Mouse (Mus musculus): ENCODE measurements around the gene OR5BS1P. TPM values are rescaled to one million over a fixed set of nuclear protein-coding genes. Genes with fewer than 3 reads are reported as not detected.
"Not testable (repeated sequence)": the region's sequence is repeated elsewhere in the genome, so short reads cannot be mapped to it uniquely, and the experiment has no call there.

OR5BS1P gene
- not detected in 2 replicates for polyA plus RNA-seq (2015; fragmentation: Nextera tagmentation; extraction: Ambion mirVana)

DNA sequence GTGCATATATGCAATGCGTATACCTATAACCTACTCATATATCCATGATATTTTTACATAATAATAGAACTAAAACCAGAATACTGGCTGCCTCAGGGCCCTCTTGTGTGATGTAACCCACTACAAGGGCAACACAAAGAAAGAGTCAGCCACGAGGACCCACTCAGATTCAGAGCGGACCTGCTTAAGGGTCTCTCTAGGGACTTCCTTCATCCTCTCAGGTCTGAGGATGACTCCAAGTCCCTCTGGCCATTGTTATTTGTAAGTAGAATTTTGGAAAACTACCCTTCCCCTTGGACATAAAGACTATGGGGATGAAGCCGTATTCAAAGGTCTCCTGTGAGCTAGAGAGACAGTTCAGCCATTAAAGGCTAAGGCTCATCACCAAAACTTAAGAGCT is at the start of gene OR5BS1P:
OR5BS1P (plus strand) TSS at position 301 of the 400 bp plus-strand sequence.
- Histone ChIP-seq H3K9ac (ENCODE audit: low read depth, low read length) (no peak within 1 kb of the TSS), H3K36me3 (ENCODE audit: control insufficient read depth, insufficient read depth) (no peaks in the 10 kb centered on the region), H3K27ac (ENCODE audit: low read depth, low read length) (no peak within 1 kb of the TSS), H3K4me1 (replicated peaks; ENCODE audit: control insufficient read depth, insufficient read depth, low read length) (no peaks in the 10 kb centered on the region), H3K27me3 (replicated peaks; ENCODE audit: control insufficient read depth, insufficient read depth, low read length) (0 out of 2 replicates have a peak, but pooled peaks cover 10% of the 10 kb centered on the region), H3K4me3 (ENCODE audit: low read depth, low read length) (no peak within 1 kb of the TSS), H3K4me2 (replicated peaks; ENCODE audit: low read depth) (no peak within 1 kb of the TSS), H3K9me3 (ENCODE audit: control insufficient read depth) (no peaks in the 10 kb centered on the region)
- no peak for ATAC-seq
- 86% methylated on average over 4 of the region's 4 CpGs for WGBS
- no peak for TF ChIP-seq CTCF (IDR thresholded peaks at IDR 0.05; ENCODE audit: low read depth)

DNA sequence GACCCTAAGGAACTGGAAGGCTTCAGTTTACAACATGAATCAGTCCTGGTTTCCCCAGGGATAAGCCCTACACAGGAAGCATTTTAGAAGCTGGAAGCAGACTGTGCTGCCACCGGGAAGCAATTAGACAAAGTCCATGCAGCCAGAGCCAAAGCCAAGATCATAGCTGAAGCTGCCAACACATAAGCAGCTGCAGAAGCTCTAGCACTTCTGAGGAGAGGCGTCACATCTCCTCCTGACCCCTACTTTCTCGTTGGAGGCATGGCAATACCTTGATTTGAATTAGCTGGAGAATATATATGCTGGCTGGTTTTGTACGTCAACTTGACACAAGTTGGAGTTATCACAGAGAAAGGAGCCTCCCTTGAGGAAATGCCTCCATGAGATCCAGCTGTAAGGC is 48.8 kb upstream of the OR5BS1P start:
- Histone ChIP-seq H3K9me3 (ENCODE audit: control insufficient read depth) (no peaks in the 10 kb centered on the region), H3K27ac (ENCODE audit: low read depth, low read length) (no peak overlapping the region), H3K27me3 (replicated peaks; ENCODE audit: control insufficient read depth, insufficient read depth, low read length) (no peaks in the 10 kb centered on the region), H3K4me3 (ENCODE audit: low read depth, low read length) (no peak overlapping the region), H3K9ac (ENCODE audit: low read depth, low read length) (no peak overlapping the region), H3K4me1 (replicated peaks; ENCODE audit: control insufficient read depth, insufficient read depth, low read length) (no peaks in the 10 kb centered on the region), H3K36me3 (ENCODE audit: control insufficient read depth, insufficient read depth) (no peaks in the 10 kb centered on the region), H3K4me2 (replicated peaks; ENCODE audit: low read depth) (no peak overlapping the region)
- TF ChIP-seq CTCF (IDR thresholded peaks at IDR 0.05; ENCODE audit: low read depth) = no peak
- 50% methylated on average over 4 of the region's 4 CpGs for WGBS
- ATAC-seq = no peak

DNA sequence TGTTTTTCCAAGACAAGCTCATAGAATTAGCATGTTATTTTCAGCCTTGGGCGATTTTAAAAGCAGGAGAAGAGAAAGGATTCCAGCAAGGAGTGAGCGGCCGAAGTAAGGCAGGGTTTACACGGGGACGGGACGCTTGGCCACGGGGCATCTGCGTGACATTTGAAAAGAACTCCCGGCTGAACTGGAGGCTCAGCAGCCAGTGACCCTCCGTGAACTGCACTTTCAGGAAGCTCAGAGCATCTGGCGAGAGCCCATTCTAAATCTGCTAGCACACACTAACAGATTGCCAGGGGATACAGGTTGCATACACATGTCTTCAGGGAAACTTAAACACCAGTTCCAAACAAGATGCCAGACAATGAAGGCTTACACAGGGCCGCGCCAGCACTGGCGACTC is 45.4 kb upstream of the OR5BS1P start:
- WGBS = 69% methylated on average over 14 of the region's 14 CpGs
- H3K9me3 ChIP-seq (ENCODE audit: control insufficient read depth) = no peaks in the 10 kb centered on the region
- ATAC-seq = no peak
- no peaks in the 10 kb centered on the region for H3K36me3 ChIP-seq (ENCODE audit: control insufficient read depth, insufficient read depth)
- no peaks in the 10 kb centered on the region for H3K4me1 ChIP-seq (replicated peaks; ENCODE audit: control insufficient read depth, insufficient read depth, low read length)
- no peak overlapping the region for H3K9ac ChIP-seq (ENCODE audit: low read depth, low read length)
- TF ChIP-seq CTCF (IDR thresholded peaks at IDR 0.05; ENCODE audit: low read depth) = no peak
- H3K27ac ChIP-seq (ENCODE audit: low read depth, low read length) = peak overlapping the region; percentile 61
- H3K27me3 ChIP-seq (replicated peaks; ENCODE audit: control insufficient read depth, insufficient read depth, low read length) = no peaks in the 10 kb centered on the region
- peak overlapping the region; percentile 50 for H3K4me2 ChIP-seq (replicated peaks; ENCODE audit: low read depth)
- no peak overlapping the region for H3K4me3 ChIP-seq (ENCODE audit: low read depth, low read length)

DNA sequence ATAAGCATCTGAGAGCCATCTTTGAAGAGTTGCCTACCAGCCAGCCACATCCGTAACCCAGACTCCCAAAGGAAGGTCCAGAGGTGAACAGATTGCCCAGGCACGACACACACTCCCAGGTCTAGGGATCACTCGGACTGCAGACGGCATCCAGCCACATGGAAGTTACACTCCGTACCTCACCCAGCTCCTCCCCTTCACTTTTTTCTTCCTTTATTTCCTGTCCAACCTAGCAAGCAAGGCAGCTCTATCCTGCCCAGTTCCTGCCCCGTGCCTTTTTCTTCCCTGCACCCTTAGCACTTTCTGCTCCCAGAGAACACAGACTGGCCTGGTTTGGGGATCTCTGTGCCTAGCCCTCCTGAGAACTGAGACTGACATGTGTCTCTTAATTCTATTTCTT is 44.9 kb upstream of the OR5BS1P start:
- no peak for TF ChIP-seq CTCF (IDR thresholded peaks at IDR 0.05; ENCODE audit: low read depth)
- H3K4me1 ChIP-seq (replicated peaks; ENCODE audit: control insufficient read depth, insufficient read depth, low read length) = no peaks in the 10 kb centered on the region
- 10% methylated on average over 6 of the region's 6 CpGs for WGBS
- H3K9me3 ChIP-seq (ENCODE audit: control insufficient read depth) = no peaks in the 10 kb centered on the region
- H3K4me3 ChIP-seq (ENCODE audit: low read depth, low read length) = no peak overlapping the region
- no peaks in the 10 kb centered on the region for H3K36me3 ChIP-seq (ENCODE audit: control insufficient read depth, insufficient read depth)
- no peak overlapping the region for H3K9ac ChIP-seq (ENCODE audit: low read depth, low read length)
- H3K27ac ChIP-seq (ENCODE audit: low read depth, low read length) = peak overlapping the region; percentile 61
- ATAC-seq = peak; percentile 95
- H3K27me3 ChIP-seq (replicated peaks; ENCODE audit: control insufficient read depth, insufficient read depth, low read length) = no peaks in the 10 kb centered on the region
- peak overlapping the region; percentile 50 for H3K4me2 ChIP-seq (replicated peaks; ENCODE audit: low read depth)

DNA sequence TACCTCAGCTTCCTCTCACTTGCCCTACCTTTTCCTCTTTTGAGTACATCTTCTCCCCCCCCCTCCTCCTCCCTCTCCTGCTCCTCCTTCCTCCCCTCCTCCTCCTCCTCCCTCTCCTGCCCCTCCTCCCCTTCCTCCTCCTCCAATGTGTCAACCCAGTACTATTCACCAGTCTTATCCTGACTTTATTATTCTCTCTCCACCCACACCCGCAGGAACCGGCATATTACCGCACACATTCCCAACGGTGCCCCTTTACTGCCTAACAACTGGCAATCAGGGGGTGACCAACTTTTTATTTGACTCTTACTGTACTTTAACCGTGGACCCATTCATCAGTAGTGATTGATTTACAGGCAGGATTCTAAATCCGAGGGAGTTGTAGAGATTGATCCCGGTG is 44.5 kb upstream of the OR5BS1P start:
- Histone ChIP-seq H3K4me3 (ENCODE audit: low read depth, low read length) (no peak overlapping the region), H3K36me3 (ENCODE audit: control insufficient read depth, insufficient read depth) (no peaks in the 10 kb centered on the region), H3K27me3 (replicated peaks; ENCODE audit: control insufficient read depth, insufficient read depth, low read length) (no peaks in the 10 kb centered on the region), H3K4me1 (replicated peaks; ENCODE audit: control insufficient read depth, insufficient read depth, low read length) (no peaks in the 10 kb centered on the region), H3K9me3 (ENCODE audit: control insufficient read depth) (no peaks in the 10 kb centered on the region), H3K27ac (ENCODE audit: low read depth, low read length) (peak overlapping the region; percentile 61; the same call in 1 of the 2 replicates), H3K4me2 (replicated peaks; ENCODE audit: low read depth) (peak overlapping the region; percentile 50), H3K9ac (ENCODE audit: low read depth, low read length) (no peak overlapping the region)
- 38% methylated on average over 7 of the region's 7 CpGs for WGBS
- TF ChIP-seq CTCF (IDR thresholded peaks at IDR 0.05; ENCODE audit: low read depth) = no peak
- ATAC-seq = peak; percentile 96

DNA sequence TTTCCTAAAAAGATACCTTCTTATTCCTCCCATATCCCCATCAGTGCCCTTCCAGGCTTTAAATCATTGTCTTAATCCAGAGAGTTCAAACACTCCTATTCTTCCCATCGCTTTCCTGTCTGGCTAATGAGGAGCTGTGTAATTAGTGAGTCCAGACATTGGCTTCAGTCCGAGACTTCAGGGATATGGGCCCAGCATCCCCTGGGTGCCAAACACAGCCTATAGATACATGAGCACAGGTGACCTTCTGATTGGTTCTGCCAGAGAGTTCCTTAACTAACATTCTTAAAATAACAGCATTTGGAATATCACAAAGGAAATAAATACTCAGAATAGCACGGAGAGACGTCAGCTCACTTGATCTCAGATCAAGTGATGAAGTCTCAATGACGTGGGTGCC is 38.8 kb upstream of the OR5BS1P start, which contains the start of gene Olfr282:
Olfr282 (plus strand) TSS at position 301 of the 400 bp plus-strand sequence.
- H3K27ac ChIP-seq (ENCODE audit: low read depth, low read length); H3K4me1 ChIP-seq (replicated peaks; ENCODE audit: control insufficient read depth, insufficient read depth, low read length); H3K27me3 ChIP-seq (replicated peaks; ENCODE audit: control insufficient read depth, insufficient read depth, low read length); H3K36me3 ChIP-seq (ENCODE audit: control insufficient read depth, insufficient read depth); H3K4me2 ChIP-seq (replicated peaks; ENCODE audit: low read depth); H3K9me3 ChIP-seq (ENCODE audit: control insufficient read depth); H3K9ac ChIP-seq (ENCODE audit: low read depth, low read length); ATAC-seq; H3K4me3 ChIP-seq (ENCODE audit: low read depth, low read length): not testable (repeated sequence)
- WGBS = 74% methylated on average over 5 of the region's 5 CpGs

DNA sequence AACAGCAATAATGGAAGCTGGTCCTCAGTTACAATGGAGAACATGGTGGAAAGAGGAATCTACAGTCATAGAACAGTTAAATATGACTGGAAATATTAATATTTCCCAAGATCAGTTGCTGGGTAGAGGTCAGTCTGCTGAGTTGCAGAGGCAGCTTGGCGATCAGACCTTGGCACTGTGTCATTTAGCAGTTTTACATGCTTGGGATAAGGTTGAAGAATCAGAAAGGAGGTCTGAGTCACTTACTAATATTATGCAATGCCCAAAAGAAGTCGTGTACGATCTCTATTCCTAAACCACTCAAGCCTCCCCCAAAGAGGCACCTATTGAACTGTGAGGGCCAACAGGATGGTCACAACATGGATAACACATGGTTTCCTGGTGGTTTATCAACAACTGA is 25.1 kb upstream of the OR5BS1P start:
- no peaks in the 10 kb centered on the region for H3K9me3 ChIP-seq (ENCODE audit: control insufficient read depth)
- H3K4me1 ChIP-seq (replicated peaks; ENCODE audit: control insufficient read depth, insufficient read depth, low read length) = no peaks in the 10 kb centered on the region
- no peak for TF ChIP-seq CTCF (IDR thresholded peaks at IDR 0.05; ENCODE audit: low read depth)
- no peak overlapping the region for H3K9ac ChIP-seq (ENCODE audit: low read depth, low read length)
- H3K36me3 ChIP-seq (ENCODE audit: control insufficient read depth, insufficient read depth) = no peaks in the 10 kb centered on the region
- no peak overlapping the region for H3K4me2 ChIP-seq (replicated peaks; ENCODE audit: low read depth)
- ATAC-seq = no peak
- H3K4me3 ChIP-seq (ENCODE audit: low read depth, low read length) = no peak overlapping the region
- WGBS = 74% methylated on average over 3 of the region's 3 CpGs
- H3K27me3 ChIP-seq (replicated peaks; ENCODE audit: control insufficient read depth, insufficient read depth, low read length) = no peaks in the 10 kb centered on the region
- H3K27ac ChIP-seq (ENCODE audit: low read depth, low read length) = no peak overlapping the region
